Mouse (Mus musculus) cerebellum, postnatal 10 days (tissue): ENCODE data around the gene Gm20929.
"Not testable (repeated sequence)": the region's sequence is repeated elsewhere in the genome, so short reads cannot be mapped to it uniquely, and the experiment has no call there.

Source experiments
- DNase-seq, 2 experiments: peaks; one replicate each; pipeline ENCODE4 v3.0.0; 2021; ENCODE audit warnings: mixed read lengths in 2 of 2

Gene Gm20929

DNA sequence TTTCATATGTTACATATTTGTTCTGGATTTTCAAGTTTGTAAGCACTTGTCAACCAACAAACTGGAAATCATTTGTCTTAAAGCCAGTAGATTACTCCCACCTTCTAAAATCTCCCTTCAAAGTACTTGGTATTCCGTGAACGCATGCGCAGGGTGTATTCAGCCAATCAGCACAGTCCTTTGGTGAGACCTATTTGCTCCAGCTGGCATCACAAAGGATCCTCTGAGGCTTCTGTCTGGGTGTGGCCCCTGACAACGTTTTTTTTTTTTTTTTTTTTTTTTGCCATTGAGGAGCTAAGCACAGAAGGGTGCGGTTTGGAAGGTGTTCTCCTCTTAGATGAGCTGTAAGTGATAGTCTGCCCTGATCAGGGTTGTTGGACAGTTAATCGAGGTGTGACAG lies at the start of gene Gm20929:
Gm20929 (plus strand) TSS at position 301 of the 400 bp plus-strand sequence.
- not testable (repeated sequence) for DNase-seq
